Comparison of ENCODE assay signal across 10 mouse cellular contexts in genomic region chr10:120721956-120722532, GRCm38 (mm10).
DNase-seq lines count a peak whose midpoint lies in the region; ATAC-seq and TF ChIP-seq lines count a peak whose summit lies in the region.
"Had no signal": no experiment of that assay in that cellular context is flagged by ENCODE, and none has a peak within 500 bp of the region (broad histone marks: within the 10 kb centered on the region; RNA-seq: fewer than 3 reads in every experiment).

No protein-coding gene starts in this region.

- TF ChIP-seq EP300 in heart, postnatal 0 days (IDR thresholded peaks at IDR 0.05; ENCODE audit: low read depth) = no peak

- DNase-seq in heart, postnatal 0 days (ENCODE audit: low spot score) = no peak
- DNase-seq in heart, postnatal 36 days = no peak
- no peak for DNase-seq in embryonic facial prominence, embryonic 14.5 days (ENCODE audit: low spot score)
- DNase-seq in neural tube, embryonic 10.5 days (ENCODE audit: extremely low spot score, low spot score) = peak; percentile 53
- no peak for DNase-seq in B cell, adult 2 months
- DNase-seq in gastrocnemius, adult 18-20 months (ENCODE audit: low spot score) = no peak
- DNase-seq in cerebellum, adult 9-10 months = no peak

- ATAC-seq in heart, postnatal 0 days (ENCODE audit: insufficient read depth, low read depth) = no peak
- no peak for ATAC-seq in embryonic facial prominence, embryonic 14.5 days (ENCODE audit: low read depth)
- no peak for ATAC-seq in intestine, embryonic 15.5 days
- ATAC-seq: activated CD4-positive, CD25-positive, alpha-beta regulatory T cell, adult 4 months had no signal

- H3K36me3 ChIP-seq in heart, postnatal 0 days (replicated peaks; ENCODE audit: control insufficient read depth, insufficient read depth, low read length) = no peaks in the 10 kb centered on the region
- no peaks in the 10 kb centered on the region for H3K36me3 ChIP-seq in embryonic facial prominence, embryonic 14.5 days (ENCODE audit: control insufficient read depth, insufficient read depth, low read length)
- H3K36me3 ChIP-seq in intestine, embryonic 15.5 days = no peaks in the 10 kb centered on the region

- TF ChIP-seq CTCF in heart, postnatal 0 days (IDR thresholded peaks at IDR 0.05; ENCODE audit: low read depth) = no peak

- peaks cover 7% of the 10 kb centered on the region; the same call in 1 of the 2 replicates for H3K4me1 ChIP-seq in heart, postnatal 0 days (ENCODE audit: control insufficient read depth, insufficient read depth)
- H3K4me1 ChIP-seq in embryonic facial prominence, embryonic 14.5 days (ENCODE audit: control insufficient read depth, insufficient read depth, low read length) = peaks cover 29% of the 10 kb centered on the region
- H3K4me1 ChIP-seq in intestine, embryonic 15.5 days (replicated peaks) = peaks cover 28% of the 10 kb centered on the region

- no peak overlapping the region for H3K9ac ChIP-seq in heart, postnatal 0 days (replicated peaks; ENCODE audit: low read depth, low read length)
- H3K9ac ChIP-seq in embryonic facial prominence, embryonic 14.5 days (ENCODE audit: low read depth, low read length) = peak overlapping the region; percentile 20; the same call in 1 of the 2 replicates
- no peak overlapping the region for H3K9ac ChIP-seq in intestine, embryonic 15.5 days

- no peak overlapping the region for H3K27ac ChIP-seq in heart, postnatal 0 days (ENCODE audit: low read depth)
- H3K27ac ChIP-seq in embryonic facial prominence, embryonic 14.5 days (replicated peaks; ENCODE audit: low read depth, low read length) = no peak overlapping the region
- no peak overlapping the region for H3K27ac ChIP-seq in intestine, embryonic 15.5 days
- H3K27ac ChIP-seq: left cerebral cortex, adult 2 months had no signal

- WGBS in heart, postnatal 0 days = 7% methylated on average over 15 of the region's 15 CpGs
- 6% methylated on average over 15 of the region's 15 CpGs for WGBS in embryonic facial prominence, embryonic 14.5 days
- WGBS in intestine, embryonic 15.5 days = 29% methylated on average over 15 of the region's 15 CpGs

- intact Hi-C loops in heart, postnatal 36 days (cut with DNase I) = no loop called here

- H3K9me3 ChIP-seq in heart, postnatal 0 days (replicated peaks; ENCODE audit: control insufficient read depth, low read length) = no peaks in the 10 kb centered on the region
- H3K9me3 ChIP-seq in embryonic facial prominence, embryonic 14.5 days (ENCODE audit: control insufficient read depth, low read length) = no peaks in the 10 kb centered on the region
- H3K9me3 ChIP-seq in intestine, embryonic 15.5 days = no peaks in the 10 kb centered on the region

- H3K27me3 ChIP-seq in heart, postnatal 0 days (ENCODE audit: control insufficient read depth, insufficient read depth, low read length) = peaks cover 28% of the 10 kb centered on the region
- H3K27me3 ChIP-seq in embryonic facial prominence, embryonic 14.5 days (replicated peaks; ENCODE audit: control insufficient read depth, insufficient read depth, low read length) = 0 out of 2 replicates have a peak, but pooled peaks cover 6% of the 10 kb centered on the region
- no peaks in the 10 kb centered on the region for H3K27me3 ChIP-seq in intestine, embryonic 15.5 days (replicated peaks)

- peak overlapping the region; percentile 28 for H3K4me3 ChIP-seq in heart, postnatal 0 days (ENCODE audit: low read depth, low read length)
- H3K4me3 ChIP-seq in embryonic facial prominence, embryonic 14.5 days (ENCODE audit: low read depth, low read length) = peak overlapping the region; percentile 26
- H3K4me3 ChIP-seq in intestine, embryonic 15.5 days (replicated peaks) = no peak overlapping the region; the same call in 1 of the 2 replicates
- H3K4me3 ChIP-seq: left cerebral cortex, adult 2 months had no signal

- peak overlapping the region; percentile 56 for H3K4me2 ChIP-seq in heart, postnatal 0 days (ENCODE audit: low read depth, low read length)
- H3K4me2 ChIP-seq in embryonic facial prominence, embryonic 14.5 days (ENCODE audit: low read depth, low read length) = peak overlapping the region; percentile 53
- H3K4me2 ChIP-seq in intestine, embryonic 15.5 days (replicated peaks) = peak overlapping the region; percentile 32
